Mouse (Mus musculus) B cell, adult 2 months (primary cell): Measurements from ENCODE around the gene Tek.
"Not testable (repeated sequence)": the region's sequence is repeated elsewhere in the genome, so short reads cannot be mapped to it uniquely, and the experiment has no call there.

ENCODE experiments used
- DNase-seq, 2 experiments: peaks; one replicate each; pipeline ENCODE4 v3.0.0; 2022

The Tek gene

DNA sequence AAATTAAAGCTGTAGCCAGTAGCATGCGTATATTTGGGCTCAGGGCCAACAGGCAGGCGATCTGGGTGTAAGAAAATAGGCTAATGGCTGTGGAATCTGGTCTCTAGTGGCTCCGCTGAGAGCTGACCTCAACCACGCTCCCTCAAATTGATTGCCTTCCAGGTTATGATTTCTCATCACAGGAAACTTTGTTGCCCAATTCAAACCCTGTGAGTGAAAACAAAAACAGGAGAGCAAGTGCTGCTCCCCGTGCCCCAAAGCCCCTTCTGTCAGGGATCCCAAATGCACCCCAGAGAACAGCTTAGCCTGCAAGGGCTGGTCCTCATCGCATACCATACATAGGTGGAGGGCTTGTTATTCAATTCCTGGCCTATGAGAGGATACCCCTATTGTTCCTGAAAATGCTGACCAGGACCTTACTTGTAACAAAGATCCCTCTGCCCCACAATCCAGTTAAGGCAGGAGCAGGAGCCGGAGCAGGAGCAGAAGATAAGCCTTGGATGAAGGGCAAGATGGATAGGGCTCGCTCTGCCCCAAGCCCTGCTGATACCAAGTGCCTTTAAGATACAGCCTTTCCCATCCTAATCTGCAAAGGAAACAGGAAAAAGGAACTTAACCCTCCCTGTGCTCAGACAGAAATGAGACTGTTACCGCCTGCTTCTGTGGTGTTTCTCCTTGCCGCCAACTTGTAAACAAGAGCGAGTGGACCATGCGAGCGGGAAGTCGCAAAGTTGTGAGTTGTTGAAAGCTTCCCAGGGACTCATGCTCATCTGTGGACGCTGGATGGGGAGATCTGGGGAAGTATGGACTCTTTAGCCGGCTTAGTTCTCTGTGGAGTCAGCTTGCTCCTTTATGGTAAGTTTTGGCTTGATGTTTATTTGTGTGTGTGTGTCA lies at the start of gene Tek:
Gene Tek (plus strand): TSS at position 452 of the 894 bp plus-strand sequence.
- no peak for DNase-seq

DNA sequence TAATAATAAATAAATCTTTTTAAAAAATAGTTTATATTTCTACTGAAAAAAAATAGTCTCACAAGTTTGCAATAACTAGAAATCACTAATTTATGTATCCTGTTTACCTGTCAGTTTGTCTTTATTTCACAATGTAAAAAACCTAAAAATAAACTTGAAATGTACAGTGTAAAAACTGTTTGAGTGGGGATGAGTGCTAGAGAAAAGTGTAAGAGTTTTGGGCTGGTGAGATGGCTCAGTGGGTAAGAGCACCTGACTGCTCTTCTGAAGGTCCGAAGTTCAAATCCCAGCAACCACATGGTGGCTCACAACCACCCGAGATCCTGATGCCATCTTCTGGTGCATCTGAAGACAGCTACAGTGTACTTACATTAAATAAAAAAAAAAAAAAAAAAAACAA lies 49.3 kb upstream of the Tek start:
- DNase-seq = not testable (repeated sequence)

DNA sequence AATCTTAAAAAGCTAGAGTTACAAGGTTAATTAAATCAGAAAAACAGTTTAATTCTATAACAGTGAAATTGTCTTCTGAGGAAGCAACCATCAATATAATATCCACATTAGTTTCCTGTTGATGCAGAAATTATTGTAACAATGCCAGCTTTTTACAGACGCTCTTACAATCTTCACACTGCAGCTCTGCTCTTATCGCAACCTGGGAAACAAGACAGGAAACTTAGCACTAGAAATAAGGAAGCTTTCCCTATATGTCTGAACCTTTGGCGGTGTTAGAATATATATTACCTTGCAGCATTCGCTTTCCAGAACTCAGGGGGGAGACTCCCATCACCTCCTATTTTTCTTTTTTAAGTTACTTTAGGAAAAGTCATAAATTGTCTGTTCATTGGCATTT lies 48.0 kb upstream of the Tek start:
- no peak for DNase-seq

DNA sequence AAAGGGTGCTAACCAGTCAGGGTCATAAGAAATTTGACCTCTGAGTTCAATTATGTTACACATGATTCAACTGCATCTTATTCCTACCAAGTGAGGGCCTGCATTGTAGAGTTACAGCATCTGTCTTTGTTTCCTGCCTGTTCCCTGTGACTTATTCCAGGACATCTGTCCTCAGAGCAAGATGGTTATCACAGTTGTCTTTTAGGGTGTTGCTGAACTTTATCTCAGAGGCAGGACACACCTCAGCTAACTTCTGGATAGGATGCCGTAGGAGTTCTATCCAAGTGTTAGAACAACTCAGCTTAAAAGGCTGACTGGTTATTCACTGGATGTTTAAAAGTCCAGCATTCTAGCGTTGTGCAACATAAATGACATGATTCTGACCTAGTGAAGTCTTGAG lies 46.9 kb upstream of the Tek start:
- DNase-seq = no peak

DNA sequence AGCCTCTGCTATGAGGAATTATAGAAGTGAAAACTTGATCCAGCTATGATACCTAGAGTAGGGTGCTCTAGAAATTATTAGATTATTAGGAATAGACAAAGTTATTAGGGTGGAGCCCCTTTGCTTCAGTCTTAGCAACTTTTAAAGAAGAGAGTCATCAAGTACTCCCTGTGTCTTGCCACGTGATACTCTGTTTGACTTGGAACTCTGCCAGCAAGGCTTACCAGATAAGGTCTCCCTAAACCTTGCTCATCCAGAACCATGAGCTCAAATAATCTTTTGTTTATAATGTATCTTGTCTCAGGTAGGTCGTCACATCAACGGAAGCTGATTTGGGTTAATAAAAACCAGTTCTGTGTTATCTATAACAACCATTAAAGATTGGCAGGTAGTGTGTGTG lies 42.7 kb upstream of the Tek start:
- DNase-seq = no peak

DNA sequence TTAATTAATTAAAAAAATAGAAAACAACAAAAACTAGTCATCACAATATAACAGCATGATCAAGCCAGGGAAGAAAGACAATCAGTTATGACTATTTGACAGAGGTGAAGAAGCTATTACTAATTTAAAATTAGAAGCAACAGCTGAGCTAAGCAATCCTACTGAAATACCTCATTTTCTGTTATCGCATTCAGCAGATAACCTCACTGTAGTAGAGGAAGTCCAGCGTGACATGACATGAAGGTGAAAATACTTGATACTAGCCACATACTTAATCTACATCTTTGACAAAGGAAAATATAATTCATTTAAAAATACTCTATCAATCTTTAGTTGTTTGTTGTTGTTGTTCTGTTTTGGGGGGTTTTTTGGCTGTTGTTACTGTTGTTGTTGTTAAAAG lies 28.1 kb upstream of the Tek start:
- no peak for DNase-seq

DNA sequence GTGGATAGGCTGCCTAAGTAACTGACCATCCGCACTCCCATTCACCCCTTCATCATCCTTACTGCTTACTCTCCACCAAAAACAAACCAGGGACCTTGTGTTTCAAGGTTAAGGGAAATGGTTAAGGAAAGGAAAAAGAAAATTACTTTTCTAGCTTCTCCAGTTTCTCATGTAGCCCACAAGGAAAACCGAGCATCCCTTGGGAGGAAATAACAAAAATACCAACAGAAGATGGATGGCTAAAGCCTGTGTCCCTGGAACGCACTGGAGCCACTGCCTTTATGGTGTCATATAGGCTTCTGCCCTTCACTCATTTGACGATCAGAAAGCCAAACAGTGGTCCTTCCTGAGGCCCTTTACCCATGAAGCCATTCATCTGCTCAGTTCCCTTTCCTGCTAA lies 27.7 kb upstream of the Tek start:
- DNase-seq = no peak

DNA sequence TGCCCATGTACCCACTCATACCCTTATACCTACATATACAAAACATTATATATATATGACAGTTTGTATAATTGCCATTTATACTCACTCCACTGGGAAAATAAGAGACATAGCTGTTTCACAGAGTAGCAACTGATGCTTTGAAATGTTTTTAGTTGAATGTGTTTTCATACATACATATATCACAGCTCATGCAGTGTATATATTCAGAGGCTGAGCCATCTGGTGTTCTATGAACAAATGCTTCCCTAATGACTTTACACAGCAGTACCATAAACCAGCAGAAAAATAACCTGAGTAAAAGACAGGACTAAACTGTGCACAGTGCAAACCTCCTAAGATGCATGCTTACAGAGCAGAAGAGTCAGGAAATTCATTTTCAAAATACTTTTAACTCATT lies 25.3 kb upstream of the Tek start:
- DNase-seq = no peak

DNA sequence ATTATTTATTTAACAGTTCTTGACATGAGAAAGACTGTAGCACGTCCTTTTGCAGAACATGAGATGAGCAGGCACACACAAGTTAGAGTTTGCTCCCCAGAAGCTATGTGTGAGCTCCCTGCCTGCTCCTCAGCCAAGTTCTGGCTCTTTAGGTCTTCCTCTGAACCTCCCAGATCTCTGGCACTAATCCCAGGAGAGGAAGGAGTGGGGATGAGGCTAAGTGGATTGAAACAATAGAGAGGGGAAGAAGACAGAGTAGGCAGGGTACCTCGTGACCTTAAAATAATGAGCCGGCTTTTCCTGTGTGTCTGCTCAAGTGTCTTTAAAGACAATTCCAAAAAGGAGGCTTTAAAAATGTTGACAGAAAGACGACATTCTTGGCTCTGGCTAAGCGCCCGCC lies 23.9 kb upstream of the Tek start:
- no peak for DNase-seq

DNA sequence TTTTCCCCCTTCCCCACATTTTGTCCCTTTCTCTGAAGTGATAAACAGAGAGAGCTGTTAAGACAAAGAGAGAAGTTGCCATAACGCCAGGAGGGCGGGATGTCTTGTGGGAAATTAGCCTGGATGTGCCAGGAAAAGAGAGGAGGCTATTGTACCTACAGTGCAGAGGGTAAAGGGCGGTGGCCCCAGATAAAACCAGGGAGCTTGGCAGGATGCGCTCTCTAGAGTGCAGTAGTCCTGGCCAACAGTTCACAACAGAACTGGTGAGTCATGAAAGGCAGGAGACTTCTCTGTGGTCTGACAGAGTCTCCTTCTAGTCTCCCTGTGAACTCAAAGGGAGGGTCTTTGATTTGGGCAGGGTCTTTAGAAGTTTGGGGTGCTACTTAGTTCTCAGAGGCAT lies 13.3 kb upstream of the Tek start:
- no peak for DNase-seq

DNA sequence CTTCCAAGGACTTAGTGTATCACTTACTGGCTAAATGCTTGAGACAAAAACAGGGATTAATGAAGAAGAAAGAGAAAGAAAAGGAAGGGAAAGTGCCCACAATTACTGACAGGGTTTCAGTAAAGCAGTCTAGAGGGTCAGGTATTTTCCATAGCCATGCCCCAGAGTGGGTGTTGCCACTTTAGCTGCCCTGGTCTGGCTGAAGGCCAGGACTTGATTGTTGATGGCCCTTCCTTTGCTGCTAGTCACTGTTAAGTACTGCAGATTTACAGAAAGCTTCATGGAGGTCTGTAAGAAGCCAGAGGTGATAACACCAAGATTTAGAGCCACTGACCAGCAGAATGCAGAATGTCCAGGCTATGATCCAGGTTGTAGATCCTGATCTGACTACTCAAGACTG lies 6.4 kb upstream of the Tek start:
- DNase-seq = no peak

DNA sequence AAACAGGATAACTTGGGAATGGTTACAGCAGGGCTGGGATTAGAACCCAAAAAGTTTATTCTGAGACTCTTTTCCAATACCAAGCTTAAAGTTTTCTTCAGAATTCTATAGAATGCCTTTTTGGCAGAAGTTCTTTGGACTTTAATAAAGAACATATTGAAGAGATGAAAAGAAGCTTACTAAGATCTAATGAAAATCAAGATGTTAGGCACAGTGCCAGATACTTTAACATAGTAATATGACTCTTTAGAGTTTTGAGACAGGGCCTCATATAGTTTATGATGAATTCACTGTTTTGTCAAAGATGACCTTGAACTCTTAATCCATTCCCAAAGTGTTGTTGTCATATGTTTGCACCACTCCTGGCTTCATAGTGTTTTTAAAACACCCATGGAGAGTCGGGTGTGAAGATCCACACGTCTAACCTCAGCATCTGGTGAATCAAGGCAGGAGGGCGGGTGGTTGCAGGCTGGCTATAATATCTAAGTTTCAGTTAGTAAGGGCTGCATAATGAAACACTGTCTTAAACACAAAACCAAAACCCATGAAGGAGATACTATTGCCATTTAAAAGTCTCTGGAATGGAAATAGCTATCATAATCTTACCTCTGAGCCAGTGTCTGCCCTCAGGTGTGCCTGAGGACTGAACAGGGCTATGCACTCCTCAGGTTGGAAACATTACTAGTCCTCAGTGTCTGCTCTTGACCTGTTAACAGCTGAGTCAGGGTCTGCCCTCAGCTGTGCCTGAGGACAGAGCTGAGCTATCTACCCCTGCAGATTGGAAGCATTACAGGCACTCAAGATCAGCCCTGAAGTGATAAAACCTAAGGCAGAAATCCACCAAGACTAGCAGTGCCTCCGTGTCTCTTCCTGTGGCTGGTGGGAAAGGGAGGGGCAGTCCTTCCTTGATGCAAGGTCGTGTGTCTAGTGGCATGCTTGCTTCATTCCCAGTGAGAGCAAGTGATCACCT lies 1.5 kb upstream of the Tek start:
- DNase-seq = no peak

DNA sequence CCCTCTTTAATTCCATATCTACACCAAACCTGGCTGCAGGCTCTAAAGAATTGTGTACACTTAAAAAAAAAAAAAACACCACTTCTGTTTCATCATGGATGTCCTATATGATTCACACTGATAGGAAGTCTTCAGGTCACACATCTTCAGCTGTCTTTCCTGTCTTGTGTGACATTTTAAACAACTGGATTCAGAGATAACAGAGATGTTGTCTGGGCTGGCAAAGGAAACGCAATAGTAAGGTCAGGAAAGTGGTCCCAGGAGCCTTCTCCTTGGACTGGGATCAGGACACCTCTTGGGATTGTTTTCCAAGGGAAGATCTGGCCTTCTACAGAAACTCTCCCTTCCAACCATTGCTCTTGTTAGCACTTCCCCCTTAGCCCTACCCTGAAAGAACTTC lies 2.7 kb downstream of the Tek start:
- DNase-seq = no peak

DNA sequence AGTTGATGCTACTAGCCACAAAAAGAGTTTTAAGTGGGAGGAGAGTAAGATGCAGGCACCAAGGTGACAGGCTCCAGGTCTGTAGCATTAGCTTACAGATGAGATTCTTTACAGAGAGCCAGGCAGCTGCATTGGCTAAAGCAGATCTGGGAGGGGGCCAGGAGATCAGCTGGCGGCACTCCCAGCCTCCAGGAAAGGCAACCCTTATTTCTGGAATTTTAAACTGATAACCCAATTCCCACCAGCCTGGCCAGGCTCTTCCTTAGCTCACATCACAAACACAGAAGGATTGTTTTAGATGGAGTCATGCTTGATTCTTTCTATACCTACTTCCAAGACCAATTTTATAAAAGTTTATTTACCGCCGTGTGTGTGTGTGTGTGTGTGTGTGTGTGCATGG lies 6.7 kb downstream of the Tek start:
- DNase-seq = no peak

DNA sequence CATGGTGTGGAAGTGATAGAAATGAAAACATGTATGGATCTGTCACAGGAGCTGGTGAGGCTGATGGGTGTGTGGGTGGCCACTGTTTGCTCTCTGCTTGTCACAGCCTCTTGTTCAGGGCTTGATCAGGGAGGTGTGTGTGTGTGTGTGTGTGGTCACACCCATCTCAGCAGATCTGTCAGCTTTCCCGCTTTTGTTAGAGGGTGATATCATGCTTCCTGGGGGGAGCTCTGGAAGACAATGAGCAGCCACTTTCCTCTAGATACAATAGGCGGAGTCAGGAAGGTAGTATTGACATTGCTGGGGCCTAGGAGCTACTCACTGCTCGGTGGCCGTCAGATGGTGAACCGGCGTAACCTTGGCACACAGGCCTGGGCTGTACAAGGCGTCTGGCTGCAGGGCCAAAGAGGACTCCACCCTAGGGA lies 7.3 kb downstream of the Tek start:
- DNase-seq = no peak

DNA sequence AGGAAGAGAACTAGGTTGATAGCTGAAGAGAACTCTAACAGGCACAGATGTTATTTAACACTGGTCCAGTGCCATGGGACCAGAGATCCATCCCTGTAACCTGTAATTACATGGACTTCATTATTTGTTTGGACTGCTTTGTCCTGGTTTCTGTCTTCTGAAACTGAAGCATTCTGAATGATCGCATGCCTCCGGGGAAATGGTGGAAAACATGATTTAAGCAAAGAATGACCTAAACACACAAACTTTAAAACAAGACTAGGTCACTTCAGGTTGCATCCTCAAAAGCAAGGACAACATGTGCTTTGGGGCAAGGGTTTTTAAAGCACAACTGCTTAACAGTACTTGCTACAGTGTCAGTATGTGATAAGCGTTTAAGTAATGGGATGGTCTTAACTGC lies 8.2 kb downstream of the Tek start:
- no peak for DNase-seq

DNA sequence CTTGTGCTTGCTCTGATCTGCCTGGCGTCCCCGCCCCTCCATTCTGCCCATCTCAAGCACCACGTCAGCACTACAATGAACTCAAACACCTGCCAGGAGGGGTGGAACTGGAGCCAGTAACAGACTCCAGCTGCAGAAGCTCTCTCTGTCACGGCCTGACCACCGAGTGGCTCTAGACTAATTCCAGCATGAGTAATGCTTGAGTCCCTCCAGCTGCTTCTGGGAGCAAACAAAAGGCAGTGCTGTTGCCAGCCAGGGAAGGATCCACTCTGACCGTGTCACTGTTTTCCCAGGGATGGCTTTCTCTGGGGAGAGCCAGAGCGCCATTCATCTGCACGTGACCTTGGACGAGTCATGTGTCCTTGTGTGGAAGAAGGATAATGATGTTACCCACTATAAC lies 13.4 kb downstream of the Tek start:
- DNase-seq = no peak

DNA sequence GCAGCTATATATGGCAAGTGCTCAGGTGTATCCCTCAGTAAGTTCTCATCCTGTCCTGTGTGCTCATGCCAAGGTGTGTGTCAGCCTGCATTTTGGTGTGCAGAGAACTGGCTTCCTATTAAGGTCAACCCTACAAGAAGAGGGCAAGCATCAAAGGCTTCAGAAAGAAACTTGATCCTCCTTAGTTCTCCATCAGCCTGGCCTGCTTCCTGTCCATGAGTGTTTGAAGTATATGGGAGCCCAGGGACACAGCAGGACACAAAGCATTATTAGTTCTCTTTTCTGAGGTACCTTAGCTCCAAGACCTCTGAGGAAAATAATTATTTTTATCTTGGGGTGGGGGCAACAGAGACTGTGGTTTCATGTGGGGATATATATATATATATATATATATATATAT lies 26.1 kb downstream of the Tek start:
- DNase-seq = no peak

DNA sequence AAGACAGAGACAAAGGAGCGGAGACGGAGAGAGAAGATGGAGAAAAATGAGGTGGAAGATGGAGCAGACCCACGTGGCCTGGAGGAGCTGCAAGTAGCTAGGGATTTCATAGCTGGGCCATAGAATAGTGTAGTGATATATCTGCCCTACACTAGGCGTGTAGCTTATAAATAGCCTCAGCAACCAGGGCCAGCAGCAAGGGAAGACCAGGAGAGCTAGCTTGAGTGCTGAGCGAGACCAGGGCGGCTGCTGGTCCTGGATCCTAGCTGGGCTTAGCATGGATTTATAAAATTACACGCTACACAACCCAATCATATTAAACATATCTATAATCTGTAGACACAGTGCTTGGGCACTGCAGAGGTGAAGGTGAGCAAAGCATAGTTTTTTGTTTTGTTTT lies 27.1 kb downstream of the Tek start:
- DNase-seq = no peak

DNA sequence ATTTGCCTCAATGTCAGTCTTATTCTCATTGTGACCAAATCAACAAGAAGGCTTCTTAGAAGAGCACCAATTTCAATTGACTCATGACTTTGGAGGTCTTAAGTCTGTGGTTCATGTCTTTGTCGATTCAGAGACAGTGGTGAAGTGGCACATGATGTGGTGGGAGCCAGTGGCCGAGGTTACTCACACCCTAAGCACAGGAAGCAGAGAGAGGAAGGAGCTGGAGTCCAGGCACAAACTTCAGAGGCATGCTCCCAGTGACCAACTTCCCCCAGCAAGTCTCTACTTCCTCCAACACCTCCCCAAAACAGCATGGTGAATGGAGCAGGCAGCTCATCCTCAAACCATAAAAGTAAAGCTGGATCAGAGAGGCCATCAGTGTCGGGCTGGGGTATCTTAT lies 29.5 kb downstream of the Tek start:
- DNase-seq = no peak

DNA sequence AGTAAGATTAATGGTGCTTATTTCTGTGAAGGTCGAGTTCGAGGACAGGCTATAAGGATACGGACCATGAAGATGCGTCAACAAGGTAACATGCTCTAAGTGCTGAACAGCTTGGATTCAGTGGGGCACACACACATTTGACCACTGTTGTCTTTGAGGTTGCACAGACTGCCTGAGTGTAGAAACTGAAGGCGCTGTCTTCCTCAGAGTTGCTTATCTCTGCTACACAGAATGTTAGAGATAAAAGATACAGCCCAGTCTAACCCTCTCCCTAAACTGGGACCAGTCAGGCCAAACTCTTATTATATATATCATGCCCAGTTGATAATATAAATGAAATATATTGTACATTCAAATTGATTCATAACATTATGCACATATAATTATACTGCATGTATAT lies 42.0 kb downstream of the Tek start:
- no peak for DNase-seq

DNA sequence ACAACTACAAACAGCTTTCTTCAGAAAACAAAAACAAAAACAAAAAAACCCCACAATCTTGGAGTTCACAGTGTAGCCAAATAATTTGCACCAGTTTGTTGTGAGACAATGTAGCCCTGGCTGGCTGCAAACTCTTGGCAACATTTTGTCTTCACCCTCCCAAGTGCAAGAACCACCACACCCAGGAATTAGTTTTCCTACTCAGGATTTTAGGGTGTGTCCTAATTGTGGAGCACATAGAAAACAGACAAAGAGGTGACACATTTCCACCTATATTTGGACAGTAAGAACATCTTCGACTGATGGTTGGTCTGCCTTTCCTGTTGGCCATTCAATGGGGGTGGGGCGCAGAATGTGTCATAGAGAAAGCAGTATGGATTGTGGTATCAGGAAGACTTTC lies 46.8 kb downstream of the Tek start:
- no peak for DNase-seq

DNA sequence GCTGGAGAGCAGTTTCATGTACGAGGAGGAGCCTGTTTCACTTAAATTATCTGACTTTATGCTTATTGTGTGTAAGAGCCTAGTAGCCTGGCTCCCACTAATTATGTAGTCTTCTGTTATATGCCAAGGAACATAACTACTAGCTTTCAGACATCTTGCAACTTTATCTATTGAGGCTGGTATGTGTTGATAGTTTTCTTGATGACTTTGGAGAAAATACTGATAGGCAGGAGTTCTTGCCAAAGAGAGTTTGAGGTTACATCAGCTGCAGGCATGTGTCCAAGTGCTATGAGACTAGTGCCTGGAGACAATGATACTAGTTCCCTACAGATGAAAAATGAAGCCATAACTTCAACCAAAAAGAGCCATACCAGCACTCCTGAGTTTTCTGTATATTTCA lies 64.1 kb downstream of the Tek start:
- DNase-seq = no peak

DNA sequence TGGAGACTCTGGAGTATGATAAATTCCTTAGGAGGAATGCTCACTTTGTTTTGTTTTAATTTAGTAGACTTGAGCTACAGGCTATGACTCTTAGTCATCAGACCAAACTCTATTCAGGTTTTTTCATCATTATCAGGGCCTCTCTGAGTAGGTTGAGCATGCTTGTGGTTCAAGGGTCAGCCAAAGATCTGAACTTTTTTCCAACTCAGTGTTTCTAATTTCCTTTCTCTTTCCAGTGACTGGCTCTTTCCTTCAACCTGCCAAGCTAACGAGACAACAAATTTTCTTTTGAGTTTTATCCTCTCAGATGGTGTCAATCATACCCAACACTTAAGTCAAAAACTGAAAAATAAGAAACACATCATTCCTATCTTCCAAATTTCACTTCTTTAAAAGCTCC lies 71.5 kb downstream of the Tek start:
- no peak for DNase-seq
